Mouse (Mus musculus): ENCODE results near the gene Specc1. TPM values are rescaled to one million over a fixed set of nuclear protein-coding genes. Genes with fewer than 3 reads are reported as not detected.
A peak's percentile ranks its signal among the peaks of the same experiment; 100 is the strongest.

Gene Specc1
- polyA plus RNA-seq, 1 experiment, result 27.7 TPM

- TF ChIP-seq SRF (IDR thresholded peaks at IDR 0.05; ENCODE audit: control insufficient read depth, insufficient read length, low read depth) (no peak), TCF12 (IDR thresholded peaks at IDR 0.05; ENCODE audit: insufficient read depth, poor library complexity, severe bottlenecking) (no peak), USF1 (IDR thresholded peaks at IDR 0.05; ENCODE audit: low read depth) (no peak), POLR2AphosphoS2 (IDR thresholded peaks at IDR 0.05; ENCODE audit: insufficient read length, low read depth) (no peak), CEBPB (IDR thresholded peaks at IDR 0.05; ENCODE audit: insufficient read depth, poor library complexity, severe bottlenecking) (no peak), MAX (IDR thresholded peaks at IDR 0.05; ENCODE audit: low read depth) (no peak), TCF3 (IDR thresholded peaks at IDR 0.05; ENCODE audit: insufficient read length, low read depth) (no peak), POLR2A (IDR thresholded peaks at IDR 0.05; ENCODE audit: insufficient read length, low read depth) (no peak), MYOD1 (IDR thresholded peaks at IDR 0.05; ENCODE audit: control insufficient read depth in 1 of 3, insufficient read length in 2 of 3, low read depth in 2 of 3) (no peak)
- H3K36me3 ChIP-seq (ENCODE audit: control insufficient read depth, insufficient read depth), result peaks cover 34% of the 10 kb centered on the region
- no peak overlapping the region for H3K4me3 ChIP-seq
- H3ac ChIP-seq (ENCODE audit: control insufficient read depth, insufficient read length), result no peak overlapping the region
- H3K4me2 ChIP-seq (ENCODE audit: low read depth), result peak overlapping the region; percentile 57
- no peaks in the 10 kb centered on the region for H3K79me2 ChIP-seq (ENCODE audit: control insufficient read depth, insufficient read depth)
- no peaks in the 10 kb centered on the region for H3K27me3 ChIP-seq (ENCODE audit: control insufficient read depth, insufficient read depth, insufficient read length)
These were observed 190.1 kb downstream of the Specc1 start for GRCm38 (mm10) chr11:62146661-62147060.

GRCm38 (mm10) chr11:62148026-62148425 lies 191.5 kb downstream of the Specc1 start:
- H3K4me2 ChIP-seq (ENCODE audit: low read depth), result no peak overlapping the region
- H3K27me3 ChIP-seq (ENCODE audit: control insufficient read depth, insufficient read depth, insufficient read length), result no peaks in the 10 kb centered on the region
- TF ChIP-seq POLR2AphosphoS2 (IDR thresholded peaks at IDR 0.05; ENCODE audit: insufficient read length, low read depth) (no peak), E2F4 (IDR thresholded peaks at IDR 0.05; ENCODE audit: insufficient read depth) (no peak), TCF3 (IDR thresholded peaks at IDR 0.05; ENCODE audit: insufficient read length, low read depth) (no peak)
- no peaks in the 10 kb centered on the region for H3K79me2 ChIP-seq (ENCODE audit: control insufficient read depth, insufficient read depth)
- H3ac ChIP-seq (ENCODE audit: control insufficient read depth, insufficient read length), result no peak overlapping the region
- peaks cover 34% of the 10 kb centered on the region for H3K36me3 ChIP-seq (ENCODE audit: control insufficient read depth, insufficient read depth)
- H3K4me3 ChIP-seq, result no peak overlapping the region

GRCm38 (mm10) chr11:62148449-62148848 lies 191.9 kb downstream of the Specc1 start:
- no peaks in the 10 kb centered on the region for H3K79me2 ChIP-seq (ENCODE audit: control insufficient read depth, insufficient read depth)
- H3ac ChIP-seq (ENCODE audit: control insufficient read depth, insufficient read length), result no peak overlapping the region
- H3K4me3 ChIP-seq, result no peak overlapping the region
- H3K27me3 ChIP-seq (ENCODE audit: control insufficient read depth, insufficient read depth, insufficient read length), result no peaks in the 10 kb centered on the region
- TF ChIP-seq MAX (IDR thresholded peaks at IDR 0.05; ENCODE audit: low read depth) (no peak), POLR2AphosphoS2 (IDR thresholded peaks at IDR 0.05; ENCODE audit: insufficient read length, low read depth) (no peak), TCF3 (IDR thresholded peaks at IDR 0.05; ENCODE audit: insufficient read length, low read depth) (no peak), CEBPB (IDR thresholded peaks at IDR 0.05; ENCODE audit: insufficient read depth, poor library complexity, severe bottlenecking) (no peak), POLR2A (IDR thresholded peaks at IDR 0.05; ENCODE audit: insufficient read length, low read depth) (no peak), USF1 (IDR thresholded peaks at IDR 0.05; ENCODE audit: low read depth) (no peak), E2F4 (IDR thresholded peaks at IDR 0.05; ENCODE audit: insufficient read depth) (no peak), MYOG (IDR thresholded peaks at IDR 0.05; ENCODE audit: control insufficient read depth in 1 of 3, insufficient read depth in 1 of 3, insufficient read length in 2 of 3, low read depth in 2 of 3) (no peak), TCF12 (IDR thresholded peaks at IDR 0.05; ENCODE audit: insufficient read depth, poor library complexity, severe bottlenecking) (no peak), SRF (IDR thresholded peaks at IDR 0.05; ENCODE audit: control insufficient read depth, insufficient read length, low read depth) (no peak), MYOD1 (IDR thresholded peaks at IDR 0.05; ENCODE audit: control insufficient read depth in 1 of 3, insufficient read length in 2 of 3, low read depth in 2 of 3) (no peak), REST (IDR thresholded peaks at IDR 0.05; ENCODE audit: insufficient read depth, insufficient read length) (no peak)
- peaks cover 37% of the 10 kb centered on the region for H3K36me3 ChIP-seq (ENCODE audit: control insufficient read depth, insufficient read depth)
- H3K4me2 ChIP-seq (ENCODE audit: low read depth), result no peak overlapping the region

- Histone ChIP-seq H3K79me2 (ENCODE audit: control insufficient read depth, insufficient read depth) (no peaks in the 10 kb centered on the region), H3ac (ENCODE audit: control insufficient read depth, insufficient read length) (no peak overlapping the region), H3K4me2 (ENCODE audit: low read depth) (no peak overlapping the region), H3K36me3 (ENCODE audit: control insufficient read depth, insufficient read depth) (peaks cover 45% of the 10 kb centered on the region), H3K27me3 (ENCODE audit: control insufficient read depth, insufficient read depth, insufficient read length) (no peaks in the 10 kb centered on the region), H3K4me3 (no peak overlapping the region)
- no peak for TF ChIP-seq TCF3 (IDR thresholded peaks at IDR 0.05; ENCODE audit: insufficient read length, low read depth)
- TF ChIP-seq SRF (IDR thresholded peaks at IDR 0.05; ENCODE audit: control insufficient read depth, insufficient read length, low read depth), result no peak
- no peak for TF ChIP-seq CEBPB (IDR thresholded peaks at IDR 0.05; ENCODE audit: insufficient read depth, poor library complexity, severe bottlenecking)
- TF ChIP-seq POLR2A (IDR thresholded peaks at IDR 0.05; ENCODE audit: insufficient read length, low read depth), result no peak
- TF ChIP-seq MYOG (IDR thresholded peaks at IDR 0.05; ENCODE audit: control insufficient read depth in 1 of 3, insufficient read depth in 1 of 3, insufficient read length in 2 of 3, low read depth in 2 of 3), result no peak
- TF ChIP-seq E2F4 (IDR thresholded peaks at IDR 0.05; ENCODE audit: insufficient read depth), result no peak
- no peak for TF ChIP-seq REST (IDR thresholded peaks at IDR 0.05; ENCODE audit: insufficient read depth, insufficient read length)
- TF ChIP-seq POLR2AphosphoS2 (IDR thresholded peaks at IDR 0.05; ENCODE audit: insufficient read length, low read depth), result no peak
- TF ChIP-seq TCF12 (IDR thresholded peaks at IDR 0.05; ENCODE audit: insufficient read depth, poor library complexity, severe bottlenecking), result no peak
- no peak for TF ChIP-seq USF1 (IDR thresholded peaks at IDR 0.05; ENCODE audit: low read depth)
- TF ChIP-seq MAX (IDR thresholded peaks at IDR 0.05; ENCODE audit: low read depth), result no peak
- no peak for TF ChIP-seq MYOD1 (IDR thresholded peaks at IDR 0.05; ENCODE audit: control insufficient read depth in 1 of 3, insufficient read length in 2 of 3, low read depth in 2 of 3)
These were observed 196.5 kb downstream of the Specc1 start for GRCm38 (mm10) chr11:62153057-62153456.

DNA sequence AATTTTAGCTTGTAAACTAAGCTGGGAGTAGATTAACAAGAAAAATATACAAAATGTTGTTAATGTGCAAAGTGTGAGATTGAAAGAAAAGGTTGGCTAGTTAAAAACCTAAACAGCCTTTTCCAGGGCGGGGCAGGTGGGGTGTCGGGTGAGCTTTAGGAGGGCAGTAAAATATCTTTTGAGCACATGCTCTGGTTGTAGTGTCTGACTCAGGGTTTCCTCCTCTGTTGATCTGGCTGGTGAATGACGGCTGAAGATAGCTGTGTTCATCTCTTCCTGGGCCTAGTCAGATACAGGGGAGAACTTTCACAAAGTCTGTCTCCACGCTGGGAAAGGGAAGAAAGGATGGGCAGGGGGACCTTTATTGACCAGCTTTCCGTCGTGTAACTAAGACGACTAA lies 203.2 kb downstream of the Specc1 start:
- Histone ChIP-seq H3K4me2 (ENCODE audit: low read depth) (no peak overlapping the region), H3K79me2 (ENCODE audit: control insufficient read depth, insufficient read depth) (no peaks in the 10 kb centered on the region), H3ac (ENCODE audit: control insufficient read depth, insufficient read length) (no peak overlapping the region), H3K27me3 (ENCODE audit: control insufficient read depth, insufficient read depth, insufficient read length) (no peaks in the 10 kb centered on the region), H3K36me3 (ENCODE audit: control insufficient read depth, insufficient read depth) (peaks cover 39% of the 10 kb centered on the region), H3K4me3 (no peak overlapping the region)
- TF ChIP-seq MYOG (IDR thresholded peaks at IDR 0.05; ENCODE audit: control insufficient read depth in 1 of 3, insufficient read depth in 1 of 3, insufficient read length in 2 of 3, low read depth in 2 of 3) (no peak), E2F4 (IDR thresholded peaks at IDR 0.05; ENCODE audit: insufficient read depth) (no peak), POLR2A (IDR thresholded peaks at IDR 0.05; ENCODE audit: insufficient read length, low read depth) (no peak), USF1 (IDR thresholded peaks at IDR 0.05; ENCODE audit: low read depth) (no peak), REST (IDR thresholded peaks at IDR 0.05; ENCODE audit: insufficient read depth, insufficient read length) (no peak), TCF3 (IDR thresholded peaks at IDR 0.05; ENCODE audit: insufficient read length, low read depth) (no peak), POLR2AphosphoS2 (IDR thresholded peaks at IDR 0.05; ENCODE audit: insufficient read length, low read depth) (no peak), SRF (IDR thresholded peaks at IDR 0.05; ENCODE audit: control insufficient read depth, insufficient read length, low read depth) (no peak), TCF12 (IDR thresholded peaks at IDR 0.05; ENCODE audit: insufficient read depth, poor library complexity, severe bottlenecking) (no peak)

All from myocyte (in vitro differentiated cells).